Mouse (Mus musculus) ES-E14 (cell line): ENCODE measurements around the gene Rbm5.

Experiments used
- CHD2 ChIP-seq: IDR thresholded peaks from 2 replicates; pipeline ENCODE4 v1.6.1; 2014; ENCODE audit warnings: mild to moderate bottlenecking, low read depth, low read length, inconsistent platforms
- HCFC1 ChIP-seq: IDR thresholded peaks from 2 replicates; pipeline ENCODE4 v1.6.1; 2012; ENCODE audit warnings: low read length, inconsistent platforms, borderline replicate concordance; ENCODE audit not compliant: insufficient read depth
- MAFK ChIP-seq: IDR thresholded peaks from 2 replicates; pipeline ENCODE4 v1.6.1; 2014; ENCODE audit warnings: mild to moderate bottlenecking, low read depth, low read length, inconsistent platforms; ENCODE audit not compliant: insufficient read depth
- ZC3H11A ChIP-seq: IDR thresholded peaks from 2 replicates; pipeline ENCODE4 v1.6.1; 2012; ENCODE audit warnings: low read depth, mild to moderate bottlenecking, inconsistent platforms, low read length, borderline replicate concordance
- ZNF384 ChIP-seq: IDR thresholded peaks from 2 replicates; pipeline ENCODE4 v1.6.1; 2012; ENCODE audit warnings: low read depth, low read length, inconsistent platforms

- TF ChIP-seq ZC3H11A (no peak), ZNF384 (no peak), MAFK (no peak), HCFC1 (no peak), CHD2 (no peak)
These were observed 40.2 kb upstream of the Rbm5 start for GRCm38 (mm10) chr9:107810985-107811384.
